Mouse (Mus musculus) fat pad, adult 2 months (tissue): ENCODE results near the gene Nr0b2.
"Not testable (repeated sequence)": the region's sequence is repeated elsewhere in the genome, so short reads cannot be mapped to it uniquely, and the experiment has no call there.

Experiments used
- DNase-seq: peaks from one replicate; pipeline ENCODE4 v3.0.0-alpha.2; 2011; ENCODE audit warnings: low read depth, low spot score; ENCODE audit errors: extremely low read depth

Gene Nr0b2

DNA sequence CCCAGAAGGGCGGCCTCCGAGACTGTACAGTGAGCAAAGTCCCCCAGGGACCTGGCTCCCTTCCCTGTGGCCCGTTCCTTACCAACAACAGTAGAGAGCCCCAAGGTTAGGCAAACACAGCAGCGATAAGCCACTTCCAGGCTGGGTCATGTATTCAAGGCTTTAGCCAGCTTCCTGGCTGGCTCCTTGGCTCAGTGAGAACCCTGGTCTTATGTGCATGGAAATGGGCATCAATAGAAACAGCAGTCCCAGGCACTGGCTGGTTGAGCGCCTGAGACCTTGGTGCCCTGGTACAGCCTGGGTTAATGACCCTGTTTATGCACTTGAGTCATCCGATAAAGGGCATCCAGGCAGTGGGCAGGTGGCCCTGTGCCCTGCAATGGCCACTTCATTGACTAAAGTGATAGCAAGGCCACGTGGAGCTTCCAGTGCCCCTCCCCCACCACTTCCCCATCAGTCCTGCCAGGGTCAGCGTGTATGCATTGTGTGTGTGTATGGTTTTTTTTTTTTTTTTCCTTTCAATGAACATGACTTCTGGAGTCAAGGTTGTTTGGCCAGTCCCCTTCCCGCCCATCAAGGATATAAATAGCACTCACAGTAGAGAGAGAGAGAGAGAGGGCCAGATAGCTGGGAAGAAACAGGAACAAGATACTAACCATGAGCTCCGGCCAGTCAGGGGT is at the start of gene Nr0b2:
Nr0b2 (plus strand) TSS at position 609 of the 680 bp plus-strand sequence.
- no peak for DNase-seq

DNA sequence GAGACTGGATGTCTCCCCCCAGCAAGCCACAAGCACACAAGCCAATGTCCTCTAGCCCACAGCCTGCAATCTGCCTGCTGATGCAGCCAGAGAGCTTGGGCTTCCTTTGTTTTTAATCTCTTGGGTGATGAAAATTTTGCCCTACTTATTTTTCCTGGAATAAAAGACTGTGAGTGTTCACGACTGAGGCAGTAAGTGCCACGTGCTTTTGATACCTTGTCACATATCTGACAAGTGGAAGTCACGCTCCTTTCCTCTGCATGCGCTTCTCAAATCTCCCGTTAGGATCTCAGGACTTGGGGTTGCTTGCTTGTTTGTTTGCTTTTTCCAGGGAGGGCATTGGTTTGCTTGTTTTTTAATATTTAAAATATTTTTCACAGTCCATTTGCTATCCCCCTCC is 48.9 kb upstream of the Nr0b2 start:
- no peak for DNase-seq

DNA sequence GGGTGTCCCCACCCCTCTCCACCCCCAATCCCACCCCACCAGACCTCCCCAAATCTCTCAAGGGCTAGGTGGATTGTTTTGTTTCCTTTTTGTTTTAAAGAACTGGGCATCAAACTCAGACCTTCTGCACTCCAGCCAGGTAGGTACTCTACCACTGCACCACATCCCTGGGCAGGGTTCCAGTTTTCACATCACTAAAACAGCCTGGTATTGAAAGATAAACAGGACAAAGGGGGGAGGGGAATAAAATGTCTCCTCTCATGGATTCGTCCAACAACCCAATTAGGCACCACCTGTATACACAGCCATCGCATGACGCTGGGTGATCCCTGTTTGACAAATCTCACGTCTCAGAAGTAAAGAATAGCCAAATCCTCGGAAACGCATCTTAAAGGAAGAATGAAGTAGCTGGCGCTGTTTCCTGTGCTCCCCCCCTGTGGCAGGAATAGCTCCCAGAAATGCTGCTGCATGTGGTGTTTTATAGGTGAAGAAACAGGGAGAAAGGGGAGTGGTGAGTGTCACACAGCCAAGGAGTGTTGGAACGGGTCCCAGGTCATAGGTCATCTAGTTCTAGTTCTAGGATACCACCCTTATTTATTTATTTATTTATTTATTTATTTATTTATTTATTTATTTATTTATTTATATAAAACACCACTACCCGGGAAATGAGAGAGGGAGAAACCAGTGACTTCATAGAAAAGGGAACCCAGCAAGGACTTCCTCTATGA is 48.3 kb upstream of the Nr0b2 start:
- no peak for DNase-seq

- DNase-seq: no peak
These were observed 46.6 kb upstream of the Nr0b2 start for GRCm38 (mm10) chr4:133506573-133506972.

DNA sequence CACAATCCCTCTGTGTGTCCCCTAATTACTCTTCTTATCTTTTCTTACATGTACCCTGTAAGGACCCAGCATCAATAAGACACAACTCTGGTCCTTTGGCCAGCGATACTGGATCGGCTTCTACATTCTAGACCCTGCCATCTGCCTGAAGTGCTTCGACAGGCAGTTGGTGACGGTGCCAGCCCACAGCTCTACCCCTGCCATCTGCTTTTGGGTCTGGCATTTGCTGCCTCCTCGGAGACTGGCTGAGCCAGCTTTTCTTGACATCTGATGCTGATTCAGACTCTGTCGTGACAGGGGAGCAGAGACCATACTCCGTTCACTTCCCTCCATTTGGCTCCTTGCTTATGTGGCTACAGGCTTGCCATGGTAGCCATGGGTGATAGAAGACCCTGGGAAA is 44.2 kb upstream of the Nr0b2 start:
- DNase-seq: no peak

DNA sequence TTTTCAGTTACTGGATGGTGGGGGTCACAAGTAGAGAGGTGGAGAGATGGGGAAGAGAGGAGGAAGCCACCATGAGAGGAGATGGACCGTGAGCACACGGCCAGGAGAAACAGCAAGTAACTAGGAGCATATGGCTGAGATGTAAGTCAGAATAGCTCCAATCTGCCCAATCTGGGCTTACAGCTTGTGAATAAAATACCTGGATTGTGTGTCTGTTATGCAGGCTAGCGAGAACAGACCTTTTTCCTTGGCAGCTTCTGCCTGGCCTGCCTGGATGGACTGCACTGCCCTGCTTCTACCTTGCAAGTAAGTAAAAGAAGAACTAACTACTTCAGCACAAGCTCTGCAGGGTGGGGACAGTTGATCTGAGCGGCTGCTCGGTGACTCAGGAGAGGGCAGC is 42.1 kb upstream of the Nr0b2 start:
- no peak for DNase-seq

DNA sequence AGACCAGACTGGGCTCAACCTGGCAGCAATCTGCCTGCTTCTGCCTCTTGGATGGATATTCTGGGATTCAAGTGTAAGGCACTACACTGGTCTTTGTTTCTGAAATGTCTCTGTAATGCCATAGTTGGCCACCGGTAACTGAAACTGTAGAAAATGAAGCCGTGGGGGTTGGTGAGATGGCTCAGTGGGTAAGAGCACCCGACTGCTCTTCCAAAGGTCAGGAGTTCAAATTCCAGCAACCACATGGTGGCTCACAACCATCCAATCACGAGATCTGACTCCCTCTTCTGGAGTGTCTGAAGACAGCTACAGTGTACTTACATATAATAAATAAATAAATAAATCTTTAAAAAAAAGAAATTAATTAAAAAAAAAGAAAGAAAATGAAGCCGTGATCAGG is 40.7 kb upstream of the Nr0b2 start:
- DNase-seq: not testable (repeated sequence)

- DNase-seq: no peak
These were observed 40.2 kb upstream of the Nr0b2 start for GRCm38 (mm10) chr4:133512972-133513371.

- no peak for DNase-seq
These were observed 34.4 kb upstream of the Nr0b2 start, which contains the start of gene Kdf1 for GRCm38 (mm10) chr4:133518601-133519368. TSS of gene Kdf1 (plus strand) at chr4:133518963.

DNA sequence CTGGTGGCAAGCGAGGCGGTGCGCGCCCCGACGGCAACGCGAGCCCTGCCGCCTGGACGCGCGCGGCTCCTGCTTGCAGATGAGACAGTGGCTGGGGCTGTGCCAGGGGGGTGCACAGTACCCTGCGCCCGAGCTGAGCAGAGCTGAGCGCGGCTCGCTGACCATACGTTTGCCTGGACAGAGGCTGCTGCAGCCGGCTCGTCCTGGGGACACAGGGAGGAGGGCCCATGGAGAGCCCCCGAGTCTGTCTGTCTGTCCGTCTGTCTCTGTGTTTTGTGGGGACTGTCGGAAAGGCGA is 33.9 kb upstream of the Nr0b2 start:
- DNase-seq: no peak

DNA sequence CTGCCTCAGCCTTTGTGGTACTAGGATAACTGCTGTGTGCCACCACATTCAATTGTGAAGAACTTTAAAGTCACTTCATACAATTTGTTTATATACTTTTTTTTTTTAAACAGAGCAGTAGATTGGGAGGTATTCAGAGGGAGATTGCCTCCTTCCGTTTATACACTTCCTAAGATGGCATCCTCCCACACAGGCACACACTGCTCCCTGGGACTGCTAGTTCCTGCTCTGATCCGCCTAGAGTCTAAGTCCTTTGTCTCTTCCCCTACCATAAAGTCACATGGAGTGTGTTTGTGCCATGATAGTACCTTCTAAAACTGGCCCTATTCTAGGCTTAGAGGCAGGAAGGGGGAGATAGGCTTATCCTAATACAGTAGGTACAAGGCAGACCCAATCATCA is 31.7 kb upstream of the Nr0b2 start:
- DNase-seq: no peak

GRCm38 (mm10) chr4:133527788-133528187 is 25.4 kb upstream of the Nr0b2 start:
- DNase-seq: no peak

- no peak for DNase-seq
These were observed 20.4 kb upstream of the Nr0b2 start for GRCm38 (mm10) chr4:133532777-133533176.

DNA sequence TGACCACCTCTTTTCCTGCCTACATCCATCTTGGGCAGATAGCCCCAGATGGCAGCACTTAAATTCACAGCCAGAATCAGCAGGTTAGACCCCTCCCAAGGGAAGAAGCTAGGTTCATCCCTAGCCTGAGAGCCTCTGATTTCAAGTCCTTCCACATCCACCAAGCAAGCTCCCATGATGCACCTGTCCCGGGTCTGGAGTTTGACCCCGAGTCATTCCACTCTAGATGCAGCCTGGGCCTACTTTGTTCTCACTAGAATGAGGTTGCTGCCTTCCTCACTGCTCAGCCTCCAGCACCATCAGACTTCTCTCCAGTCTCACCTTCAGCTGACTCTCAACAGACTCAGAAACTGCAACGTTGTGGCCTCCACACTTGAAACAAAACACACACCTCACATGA is 17.1 kb upstream of the Nr0b2 start:
- no peak for DNase-seq

DNA sequence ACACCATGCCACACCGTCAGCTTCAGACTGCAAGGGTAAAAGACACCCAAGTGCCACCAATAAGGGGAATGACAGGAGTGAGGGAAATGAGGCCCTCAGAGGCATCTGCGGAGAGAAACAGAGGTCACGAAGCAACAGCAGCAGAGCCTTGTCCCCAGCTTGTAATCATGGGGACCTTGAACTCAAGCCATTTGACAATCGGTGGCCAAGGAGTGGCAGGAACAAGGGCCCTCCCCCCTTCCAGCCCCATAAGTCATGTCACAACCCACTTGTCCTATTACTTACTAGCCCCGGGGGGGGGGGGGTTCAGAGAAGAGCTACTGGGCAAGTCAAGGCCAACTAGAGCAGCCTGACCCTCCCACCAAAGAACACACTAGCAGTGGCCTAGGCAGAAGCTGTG is 16.5 kb upstream of the Nr0b2 start:
- DNase-seq: no peak

GRCm38 (mm10) chr4:133545272-133546231 is 7.6 kb upstream of the Nr0b2 start, which contains the start of gene Nudc:
TSS of gene Nudc (minus strand) at chr4:133545996.
- peak; percentile 63 for DNase-seq

- no peak for DNase-seq
These were observed 1.1 kb upstream of the Nr0b2 start for GRCm38 (mm10) chr4:133552029-133552428.

GRCm38 (mm10) chr4:133553448-133554330 is 513 bp downstream of the Nr0b2 start:
- DNase-seq: no peak

GRCm38 (mm10) chr4:133557041-133557717 is 4.0 kb downstream of the Nr0b2 start:
- no peak for DNase-seq
